Mouse (Mus musculus) ovary, postnatal 10 days (tissue): Measurements from ENCODE around the gene Cryba4.

Experiments
- DNase-seq: peaks from one replicate; pipeline ENCODE4 v3.0.0; 2022; ENCODE audit warnings: low spot score

The Cryba4 gene

GRCm38 (mm10) chr5:112206543-112207255 is 45.6 kb downstream of the Cryba4 start:
- no peak for DNase-seq

- no peak for DNase-seq
Observed at GRCm38 (mm10) chr5:112199656-112200055, 52.7 kb downstream of the Cryba4 start.
